Mouse (Mus musculus): ENCODE results near the gene Olfr646. TPM values are rescaled to one million over a fixed set of nuclear protein-coding genes. Genes with fewer than 3 reads are reported as not detected.

Olfr646 gene
- polyA plus RNA-seq (2012; rRNA removed; ENCODE audit: low replicate concordance): not detected in 2 replicates

GRCm38 (mm10) chr7:104104757-104104972 lies at the start of gene Olfr646:
Gene Olfr646 (plus strand): TSS chr7:104104873.

GRCm38 (mm10) chr7:104061345-104061744 lies 43.3 kb upstream of the Olfr646 start, which contains the start of gene 4930516K23Rik:
Gene 4930516K23Rik (minus strand): TSS chr7:104061445.

GRCm38 (mm10) chr7:104071769-104072168 lies 32.9 kb upstream of the Olfr646 start, which contains the start of gene Olfr644:
Gene Olfr644 (minus strand): TSS chr7:104071869.

GRCm38 (mm10) chr7:104085365-104085764 lies 19.3 kb upstream of the Olfr646 start, which contains the start of gene Olfr645:
Gene Olfr645 (minus strand): TSS chr7:104085465.

GRCm38 (mm10) chr7:104129726-104130125 lies 25.1 kb downstream of the Olfr646 start, which contains the start of gene Ubqln5:
Gene Ubqln5 (minus strand): TSS chr7:104129826.

GRCm38 (mm10) chr7:104137305-104137704 lies 32.6 kb downstream of the Olfr646 start, which contains the start of gene Olfr643:
Gene Olfr643 (minus strand): TSS chr7:104137405.

GRCm38 (mm10) chr7:104143179-104143578 lies 38.5 kb downstream of the Olfr646 start, which contains the start of gene Ubqln3:
Gene Ubqln3 (minus strand): TSS chr7:104143279.

GRCm38 (mm10) chr7:104150456-104150855 lies 45.8 kb downstream of the Olfr646 start, which contains the start of gene Ubqlnl:
Gene Ubqlnl (minus strand): TSS chr7:104150556.

Other genes with a start within 250 kb of the Olfr646 start
- gene Olfr66, start 218.6 kb upstream of the Olfr646 start, polyA plus RNA-seq (2012; rRNA removed; ENCODE audit: low replicate concordance): not detected in 2 replicates
- gene Olfr64, start 210.4 kb upstream of the Olfr646 start, polyA plus RNA-seq (2012; rRNA removed; ENCODE audit: low replicate concordance): not detected in 2 replicates
- not detected in 2 replicates for gene Olfr65, start 201.4 kb upstream of the Olfr646 start, polyA plus RNA-seq (2012; rRNA removed; ENCODE audit: low replicate concordance)
- gene Olfr631, start 176.0 kb upstream of the Olfr646 start, polyA plus RNA-seq (2012; rRNA removed; ENCODE audit: low replicate concordance): not detected in 2 replicates
- gene Olfr632, start 170.5 kb upstream of the Olfr646 start, polyA plus RNA-seq (2012; rRNA removed; ENCODE audit: low replicate concordance): not detected in 2 replicates
- gene Olfr633, start 160.4 kb upstream of the Olfr646 start, polyA plus RNA-seq (2012; rRNA removed; ENCODE audit: low replicate concordance): not detected in 2 replicates
- gene Olfr635, start 133.7 kb upstream of the Olfr646 start, polyA plus RNA-seq (2012; rRNA removed; ENCODE audit: low replicate concordance): not detected in 2 replicates
- not detected in 2 replicates for gene Olfr638, start 106.1 kb upstream of the Olfr646 start, polyA plus RNA-seq (2012; rRNA removed; ENCODE audit: low replicate concordance)
- gene Olfr639, start 87.6 kb upstream of the Olfr646 start, polyA plus RNA-seq (2012; rRNA removed; ENCODE audit: low replicate concordance): not detected in 2 replicates
- not detected in 2 replicates for gene Olfr640, start 79.3 kb upstream of the Olfr646 start, polyA plus RNA-seq (2012; rRNA removed; ENCODE audit: low replicate concordance)
- not detected in 2 replicates for gene Olfr641, start 69.4 kb upstream of the Olfr646 start, polyA plus RNA-seq (2012; rRNA removed; ENCODE audit: low replicate concordance)
- not detected in 2 replicates for gene Olfr642, start 52.2 kb upstream of the Olfr646 start, polyA plus RNA-seq (2012; rRNA removed; ENCODE audit: low replicate concordance)
- gene 4930516K23Rik, start 43.4 kb upstream of the Olfr646 start, polyA plus RNA-seq (2012; rRNA removed; ENCODE audit: low replicate concordance): not detected in 2 replicates
- not detected in 2 replicates for gene Olfr644, start 33.0 kb upstream of the Olfr646 start, polyA plus RNA-seq (2012; rRNA removed; ENCODE audit: low replicate concordance)
- gene Olfr645, start 19.4 kb upstream of the Olfr646 start, polyA plus RNA-seq (2012; rRNA removed; ENCODE audit: low replicate concordance): not detected in 2 replicates
- gene Ubqln5, start 25.0 kb downstream of the Olfr646 start, polyA plus RNA-seq (2012; rRNA removed; ENCODE audit: low replicate concordance): not detected in 2 replicates
- gene Olfr643, start 32.5 kb downstream of the Olfr646 start, polyA plus RNA-seq (2012; rRNA removed; ENCODE audit: low replicate concordance): not detected in 2 replicates
- not detected in 2 replicates for gene Ubqln3, start 38.4 kb downstream of the Olfr646 start, polyA plus RNA-seq (2012; rRNA removed; ENCODE audit: low replicate concordance)
- not detected in 2 replicates for gene Ubqlnl, start 45.7 kb downstream of the Olfr646 start, polyA plus RNA-seq (2012; rRNA removed; ENCODE audit: low replicate concordance)
- gene Olfm5, start 60.0 kb downstream of the Olfr646 start, polyA plus RNA-seq (2012; rRNA removed; ENCODE audit: low replicate concordance): not detected in 2 replicates
- 0.08 TPM in 1 of 2 replicates, not detected in the other for gene Olfr648, start 78.5 kb downstream of the Olfr646 start, polyA plus RNA-seq (2012; rRNA removed; ENCODE audit: low replicate concordance)
- not detected in 2 replicates for gene Olfr649, start 91.1 kb downstream of the Olfr646 start, polyA plus RNA-seq (2012; rRNA removed; ENCODE audit: low replicate concordance)
- gene Trim6, start 113.9 kb downstream of the Olfr646 start, polyA plus RNA-seq (2012; rRNA removed; ENCODE audit: low replicate concordance): 1.3 TPM in 2 replicates
- gene Trim34a, start 139.6 kb downstream of the Olfr646 start, polyA plus RNA-seq (2012; rRNA removed; ENCODE audit: low replicate concordance): 6.3 and 7.0 TPM in 2 replicates
- gene Trim5, start 183.2 kb downstream of the Olfr646 start, polyA plus RNA-seq (2012; rRNA removed; ENCODE audit: low replicate concordance): 0.64 and 0.89 TPM in 2 replicates
- gene Trim12a, start 210.6 kb downstream of the Olfr646 start, polyA plus RNA-seq (2012; rRNA removed; ENCODE audit: low replicate concordance): 4.5 and 6.4 TPM in 2 replicates
- 4.3 and 5.3 TPM in 2 replicates for gene Trim34b, start 224.6 kb downstream of the Olfr646 start, polyA plus RNA-seq (2012; rRNA removed; ENCODE audit: low replicate concordance)
- 5.7 and 6.5 TPM in 2 replicates for gene Trim12c, start 248.5 kb downstream of the Olfr646 start, polyA plus RNA-seq (2012; rRNA removed; ENCODE audit: low replicate concordance)

Measured in subcutaneous adipose tissue, adult 2 months (tissue).